Mouse (Mus musculus) hindbrain, embryonic 13.5 days (tissue): ENCODE measurements around the gene Pdzd3. TPM values are rescaled to one million over a fixed set of nuclear protein-coding genes. Genes with fewer than 3 reads are reported as not detected.
A peak's percentile ranks its signal among the peaks of the same experiment; 100 is the strongest.

Experiments used
- ATAC-seq: fragments of 200-750 bp; cut with Nextera tagmentation; 2 replicates; pipeline ENCODE4 v1.8.0; 2017; ENCODE audit warnings: moderate TSS enrichment; ENCODE audit not compliant: low FRiP score
- H3K27ac ChIP-seq: fragments of 300-500 bp; sonication (generic); 2 replicates; pipeline ENCODE4 v1.5.1; 2015; ENCODE audit warnings: inconsistent platforms, mild to moderate bottlenecking, moderate library complexity
- H3K27me3 ChIP-seq: fragments of 300-500 bp; sonication (generic); 2 replicates; pipeline ENCODE4 v1.6.1; 2015; ENCODE audit warnings: mild to moderate bottlenecking, inconsistent platforms
- H3K36me3 ChIP-seq: fragments of 300-500 bp; sonication (generic); 2 replicates; pipeline ENCODE4 v1.6.1; 2015; ENCODE audit warnings: mild to moderate bottlenecking, inconsistent platforms
- H3K4me1 ChIP-seq: fragments of 300-500 bp; sonication (generic); replicated peaks from 2 replicates; pipeline ENCODE4 v1.6.1; 2015; ENCODE audit warnings: inconsistent platforms
- H3K4me2 ChIP-seq: fragments of 300-500 bp; sonication (generic); 2 replicates; pipeline ENCODE4 v1.6.1; 2015; ENCODE audit warnings: inconsistent platforms, mild to moderate bottlenecking, moderate library complexity
- H3K4me3 ChIP-seq: fragments of 300-500 bp; sonication (generic); 2 replicates; pipeline ENCODE4 v1.5.1; 2015; ENCODE audit warnings: mild to moderate bottlenecking, inconsistent platforms
- H3K9ac ChIP-seq: fragments of 300-500 bp; sonication (generic); 2 replicates; pipeline ENCODE4 v1.6.1; 2015; ENCODE audit warnings: mild to moderate bottlenecking, inconsistent platforms
- H3K9me3 ChIP-seq: fragments of 300-500 bp; sonication (generic); 2 replicates; pipeline ENCODE4 v1.6.1; 2016; ENCODE audit warnings: inconsistent platforms
- WGBS: fragments of 180-500 bp; shearing (Covaris S2); methylation state at CpG from one replicate; pipeline ENCODE4 v1.1.7; 2015; 5-methylcytosine and 5-hydroxymethylcytosine counted together
- polyA plus RNA-seq: library from polyadenylated mRNA; unstranded; fragments of >200 nt; fragmentation: Nextera tagmentation; extraction: Ambion mirVana; gene quantifications from 2 replicates; pipeline ENCODE4 v1.2.1, GENCODE M21; 2015

The Pdzd3 gene
- polyA plus RNA-seq, 1 experiment from 2014 or later, result 0.17 TPM

DNA sequence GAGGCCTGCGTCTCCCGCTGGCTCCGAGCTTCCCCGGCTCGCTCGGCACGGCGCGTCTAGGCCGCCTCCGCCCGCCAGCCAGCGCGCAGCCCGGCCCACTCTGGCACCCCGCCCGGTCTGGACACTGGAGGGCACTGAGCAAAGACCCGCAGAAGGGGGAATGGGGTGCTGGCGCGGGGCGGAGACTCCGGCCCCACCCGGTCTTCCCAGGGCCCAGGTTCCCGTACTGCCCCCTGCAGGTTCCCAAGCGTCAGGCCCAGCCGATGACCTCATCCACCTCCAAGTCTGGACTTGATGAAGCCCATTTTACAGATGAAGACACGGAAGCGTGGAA is 16.7 kb upstream of the Pdzd3 start:
- Histone ChIP-seq H3K9ac (peak overlapping the region; percentile 78), H3K36me3 (peaks cover 2% of the 10 kb centered on the region; the same call in 1 of the 2 replicates), H3K27ac (peak overlapping the region; percentile 64; the same call in 1 of the 2 replicates), H3K4me3 (peak overlapping the region; percentile 40), H3K4me2 (peak overlapping the region; percentile 58), H3K4me1 (peaks cover 24% of the 10 kb centered on the region), H3K9me3 (no peaks in the 10 kb centered on the region), H3K27me3 (peaks cover 7% of the 10 kb centered on the region)
- peak; percentile 67 for ATAC-seq
- 7% methylated on average over 28 of the region's 28 CpGs for WGBS

- WGBS, result 9% methylated on average over 23 of the region's 23 CpGs
- Histone ChIP-seq H3K4me3 (peak overlapping the region; percentile 40), H3K4me2 (peak overlapping the region; percentile 58), H3K9ac (peak overlapping the region; percentile 78), H3K27me3 (peaks cover 7% of the 10 kb centered on the region), H3K36me3 (no peaks in the 10 kb centered on the region), H3K9me3 (no peaks in the 10 kb centered on the region), H3K4me1 (peaks cover 24% of the 10 kb centered on the region), H3K27ac (peak overlapping the region; percentile 64)
- ATAC-seq, result 0 out of 2 replicates have a peak, but pooled peaks have one; percentile 32
Observed at GRCm38 (mm10) chr9:44267319-44268026, 16.2 kb upstream of the Pdzd3 start.

DNA sequence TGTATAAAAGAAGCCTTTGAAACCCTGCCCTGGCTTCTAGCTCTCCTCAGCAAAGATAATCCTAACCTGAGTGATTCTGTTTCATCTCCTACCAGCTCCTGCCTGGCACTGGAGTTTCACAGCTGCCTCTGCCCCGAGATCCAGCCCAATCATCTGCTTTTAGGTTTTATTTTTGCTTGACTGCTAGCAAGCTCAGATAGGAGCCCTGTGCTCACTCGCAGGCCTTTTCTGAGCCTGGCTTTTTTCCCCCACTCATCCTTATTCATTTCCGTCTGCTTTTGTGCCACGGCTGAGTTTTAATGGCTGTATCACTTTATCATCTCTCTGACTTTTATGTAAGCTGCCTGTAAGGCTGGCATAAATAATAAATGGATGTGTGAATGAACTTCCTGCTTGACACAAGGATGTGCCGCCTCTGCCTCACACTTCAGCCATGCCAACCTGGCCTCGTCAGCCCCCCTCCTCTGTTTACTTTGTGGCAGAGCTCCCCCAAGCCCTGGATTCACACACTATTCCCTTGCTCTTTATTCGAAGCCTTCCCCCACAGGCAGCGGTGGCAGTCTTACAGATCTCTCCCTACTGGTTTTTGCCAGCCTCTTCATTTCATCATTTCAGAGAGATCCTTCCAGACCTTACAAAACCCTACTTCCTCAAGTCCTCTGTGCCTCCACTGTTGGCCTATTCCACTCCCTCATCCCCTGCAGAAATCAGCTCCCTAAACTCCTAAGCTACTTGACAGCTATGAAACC is 15.4 kb upstream of the Pdzd3 start:
- peaks cover 7% of the 10 kb centered on the region for H3K27me3 ChIP-seq
- WGBS, result 64% methylated on average over 8 of the region's 8 CpGs
- no peak overlapping the region for H3K4me3 ChIP-seq
- peaks cover 24% of the 10 kb centered on the region for H3K4me1 ChIP-seq
- no peaks in the 10 kb centered on the region for H3K9me3 ChIP-seq
- H3K4me2 ChIP-seq, result peak overlapping the region; percentile 58; the same call in 1 of the 2 replicates
- H3K9ac ChIP-seq, result peak overlapping the region; percentile 78; the same call in 1 of the 2 replicates
- peak overlapping the region; percentile 64 for H3K27ac ChIP-seq
- no peak for ATAC-seq
- H3K36me3 ChIP-seq, result no peaks in the 10 kb centered on the region

DNA sequence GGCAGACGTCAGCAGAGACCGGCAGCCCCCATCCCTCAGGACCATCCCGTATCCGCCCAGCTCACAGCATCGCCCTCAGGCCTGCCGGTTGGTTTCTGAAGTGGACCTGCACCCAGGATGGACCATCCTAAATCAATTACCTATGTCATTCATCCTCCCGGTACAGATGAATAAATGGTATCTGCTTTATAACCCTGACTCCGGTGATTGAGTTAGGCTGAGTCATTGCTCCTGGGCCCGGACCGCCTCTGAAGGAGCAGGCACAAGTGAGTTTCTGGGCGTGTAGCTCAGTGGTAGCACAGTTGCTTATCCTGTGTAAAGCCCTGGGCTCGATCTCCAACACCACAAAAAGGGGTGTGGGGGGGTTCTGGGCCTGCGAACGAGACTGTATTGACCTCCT is 10.1 kb upstream of the Pdzd3 start:
- H3K36me3 ChIP-seq, result no peaks in the 10 kb centered on the region
- H3K4me1 ChIP-seq, result peaks cover 9% of the 10 kb centered on the region
- no peak overlapping the region for H3K4me3 ChIP-seq
- WGBS, result 88% methylated on average over 14 of the region's 14 CpGs
- no peak overlapping the region for H3K4me2 ChIP-seq
- H3K27ac ChIP-seq, result no peak overlapping the region
- H3K27me3 ChIP-seq, result no peaks in the 10 kb centered on the region
- H3K9me3 ChIP-seq, result no peaks in the 10 kb centered on the region
- no peak for ATAC-seq
- H3K9ac ChIP-seq, result no peak overlapping the region

DNA sequence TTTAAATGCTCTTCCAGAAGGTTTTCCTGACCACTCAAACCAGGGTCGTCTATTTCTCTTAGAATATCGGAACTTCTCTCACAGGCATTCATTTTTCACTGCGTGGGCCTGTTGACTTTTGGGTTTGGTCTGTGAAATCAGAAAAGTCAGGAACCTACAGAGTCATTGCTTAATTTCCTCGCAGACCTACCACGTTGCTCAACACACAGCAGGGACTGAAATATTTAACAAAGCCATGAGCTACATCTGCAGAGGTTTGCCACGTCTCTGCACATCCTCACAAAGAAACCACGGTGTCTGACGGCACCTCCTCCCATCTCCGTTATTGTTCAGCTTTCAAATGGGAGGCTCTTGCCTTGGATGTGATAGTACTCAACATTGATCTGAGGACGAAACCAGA is 7.7 kb upstream of the Pdzd3 start:
- H3K9ac ChIP-seq, result no peak overlapping the region
- no peak overlapping the region for H3K4me3 ChIP-seq
- H3K4me2 ChIP-seq, result no peak overlapping the region
- H3K4me1 ChIP-seq, result peaks cover 24% of the 10 kb centered on the region
- no peak for ATAC-seq
- H3K9me3 ChIP-seq, result no peaks in the 10 kb centered on the region
- no peaks in the 10 kb centered on the region for H3K36me3 ChIP-seq
- WGBS, result 73% methylated on average over 10 of the region's 10 CpGs
- H3K27me3 ChIP-seq, result no peaks in the 10 kb centered on the region
- no peak overlapping the region for H3K27ac ChIP-seq

DNA sequence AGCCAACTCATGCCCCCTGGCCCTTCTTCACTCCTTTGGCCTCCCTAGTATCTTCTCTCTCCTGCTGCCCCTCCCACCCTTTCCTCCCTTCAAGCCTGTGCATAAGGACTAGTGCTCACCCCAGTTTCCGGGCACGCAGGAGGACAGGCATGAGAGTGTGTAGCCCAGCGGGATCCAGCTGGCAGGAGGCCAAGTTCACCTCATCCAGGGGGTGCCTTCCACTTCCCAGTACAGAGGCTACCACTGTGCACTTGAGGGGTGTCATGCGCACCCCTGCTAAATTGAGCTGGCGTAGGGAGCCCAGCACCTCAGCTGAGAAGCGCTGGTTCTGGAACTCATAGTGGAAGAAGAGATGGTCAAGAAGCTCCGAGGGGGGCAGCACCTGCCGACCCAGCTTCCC is 4.9 kb upstream of the Pdzd3 start:
- H3K9ac ChIP-seq, result no peak overlapping the region
- no peak for ATAC-seq
- H3K4me1 ChIP-seq, result peaks cover 38% of the 10 kb centered on the region
- H3K4me3 ChIP-seq, result no peak overlapping the region
- WGBS, result 80% methylated on average over 8 of the region's 8 CpGs
- no peaks in the 10 kb centered on the region for H3K9me3 ChIP-seq
- 0 out of 2 replicates have a peak, but pooled peaks cover 3% of the 10 kb centered on the region for H3K27me3 ChIP-seq
- no peak overlapping the region for H3K4me2 ChIP-seq
- H3K27ac ChIP-seq, result peak overlapping the region; percentile 85; the same call in 1 of the 2 replicates
- H3K36me3 ChIP-seq, result no peaks in the 10 kb centered on the region

DNA sequence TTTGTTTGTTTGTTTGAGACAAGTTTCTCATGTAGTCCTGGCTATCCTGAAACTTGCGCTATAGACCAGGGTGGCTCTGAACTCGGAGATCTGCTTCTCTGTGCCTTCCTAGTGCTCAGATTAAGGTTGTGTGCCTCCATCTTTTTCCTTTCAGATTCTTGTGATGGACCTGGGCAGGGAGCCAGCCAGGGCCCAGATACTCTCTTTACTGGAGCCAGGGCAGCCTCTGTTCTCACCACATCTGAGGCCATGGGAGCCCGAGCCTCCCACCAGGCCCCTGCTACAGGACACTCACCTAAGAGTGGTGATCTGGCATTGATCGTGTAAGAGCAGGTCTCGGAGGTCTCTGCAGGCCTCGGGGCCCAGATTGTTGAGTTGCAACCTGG is 3.9 kb upstream of the Pdzd3 start:
- peak overlapping the region; percentile 85 for H3K27ac ChIP-seq
- H3K27me3 ChIP-seq, result 0 out of 2 replicates have a peak, but pooled peaks cover 3% of the 10 kb centered on the region
- peak overlapping the region; percentile 25; the same call in 1 of the 2 replicates for H3K4me2 ChIP-seq
- no peaks in the 10 kb centered on the region for H3K9me3 ChIP-seq
- H3K36me3 ChIP-seq, result no peaks in the 10 kb centered on the region
- peak overlapping the region; percentile 15; the same call in 1 of the 2 replicates for H3K9ac ChIP-seq
- no peak for ATAC-seq
- H3K4me3 ChIP-seq, result no peak overlapping the region
- H3K4me1 ChIP-seq, result peaks cover 44% of the 10 kb centered on the region
- 49% methylated on average over 6 of the region's 6 CpGs for WGBS

DNA sequence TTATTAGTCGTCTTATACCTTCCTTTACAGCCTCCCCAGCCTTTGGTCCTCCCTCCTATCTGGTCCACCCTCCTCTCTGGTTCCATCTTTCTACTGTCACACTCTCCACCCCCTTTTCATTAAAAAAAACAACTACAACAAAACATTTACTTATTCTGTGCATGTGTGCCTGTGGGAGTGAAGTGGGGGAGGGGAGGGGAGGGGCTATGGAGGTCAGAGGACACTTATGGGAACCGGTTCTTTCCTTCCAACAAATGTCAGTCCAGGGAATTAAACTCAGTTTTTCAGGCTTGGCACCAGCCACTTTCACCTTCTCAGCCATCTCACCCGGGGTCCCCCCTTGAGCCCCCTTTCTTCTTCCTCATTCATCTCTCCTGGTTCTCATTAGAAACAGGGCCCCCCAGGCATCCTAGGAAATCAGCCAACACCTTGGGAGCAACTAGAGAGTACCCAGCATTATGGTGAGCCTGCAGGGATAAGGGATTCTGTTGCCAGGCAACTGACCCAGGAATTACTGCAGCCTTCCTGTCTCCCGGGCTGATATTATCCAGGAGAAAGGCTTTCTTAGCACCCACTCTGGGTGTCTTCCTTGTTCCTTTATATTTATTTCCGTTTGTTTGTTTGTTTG is 3.4 kb upstream of the Pdzd3 start:
- H3K36me3 ChIP-seq, result no peaks in the 10 kb centered on the region
- H3K9ac ChIP-seq, result peak overlapping the region; percentile 39; the same call in 1 of the 2 replicates
- 5% methylated on average over 5 of the region's 5 CpGs for WGBS
- peak overlapping the region; percentile 25; the same call in 1 of the 2 replicates for H3K4me2 ChIP-seq
- peak; percentile 72 for ATAC-seq
- H3K27me3 ChIP-seq, result 0 out of 2 replicates have a peak, but pooled peaks cover 3% of the 10 kb centered on the region
- H3K4me1 ChIP-seq, result peaks cover 49% of the 10 kb centered on the region
- peak overlapping the region; percentile 85 for H3K27ac ChIP-seq
- H3K4me3 ChIP-seq, result no peak overlapping the region
- no peaks in the 10 kb centered on the region for H3K9me3 ChIP-seq

- no peak overlapping the region for H3K4me3 ChIP-seq
- H3K4me1 ChIP-seq, result peaks cover 49% of the 10 kb centered on the region
- 81% methylated on average over 6 of the region's 6 CpGs for WGBS
- H3K36me3 ChIP-seq, result no peaks in the 10 kb centered on the region
- H3K9ac ChIP-seq, result no peak overlapping the region; the same call in 1 of the 2 replicates
- ATAC-seq, result no peak
- no peaks in the 10 kb centered on the region for H3K9me3 ChIP-seq
- peak overlapping the region; percentile 85 for H3K27ac ChIP-seq
- H3K4me2 ChIP-seq, result no peak overlapping the region
- H3K27me3 ChIP-seq, result peaks cover 14% of the 10 kb centered on the region; the same call in 1 of the 2 replicates
Observed at GRCm38 (mm10) chr9:44253441-44253840, 2.2 kb upstream of the Pdzd3 start.

DNA sequence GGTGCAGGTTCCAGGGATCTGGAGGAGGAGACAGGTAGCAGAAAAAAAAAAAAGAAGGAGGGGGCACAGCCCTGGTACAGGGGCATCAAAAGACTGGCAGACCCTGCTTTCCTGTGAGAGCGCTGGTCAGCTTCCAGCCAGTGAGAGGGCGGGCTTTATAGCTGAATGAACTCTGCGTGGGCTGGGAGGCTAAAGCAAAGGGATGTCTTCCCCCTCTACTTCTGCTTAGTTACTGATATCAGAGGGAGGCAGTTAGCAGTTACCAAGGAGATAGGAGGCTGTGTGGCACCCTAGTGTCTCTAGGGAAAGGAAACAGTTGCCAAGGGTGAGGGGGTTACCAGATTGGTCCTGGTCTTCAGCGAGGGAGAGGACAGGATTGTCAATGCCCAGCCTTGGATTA is 826 bp downstream of the Pdzd3 start:
- no peak for ATAC-seq
- 0 out of 2 replicates have a peak overlapping the region, but pooled peaks have one; percentile 24 for H3K9ac ChIP-seq
- peaks cover 22% of the 10 kb centered on the region; the same call in 1 of the 2 replicates for H3K27me3 ChIP-seq
- H3K4me1 ChIP-seq, result peaks cover 39% of the 10 kb centered on the region
- H3K9me3 ChIP-seq, result no peaks in the 10 kb centered on the region
- 35% methylated on average over 4 of the region's 4 CpGs for WGBS
- H3K4me2 ChIP-seq, result no peak overlapping the region
- H3K36me3 ChIP-seq, result no peaks in the 10 kb centered on the region
- H3K4me3 ChIP-seq, result no peak overlapping the region
- no peak overlapping the region for H3K27ac ChIP-seq

DNA sequence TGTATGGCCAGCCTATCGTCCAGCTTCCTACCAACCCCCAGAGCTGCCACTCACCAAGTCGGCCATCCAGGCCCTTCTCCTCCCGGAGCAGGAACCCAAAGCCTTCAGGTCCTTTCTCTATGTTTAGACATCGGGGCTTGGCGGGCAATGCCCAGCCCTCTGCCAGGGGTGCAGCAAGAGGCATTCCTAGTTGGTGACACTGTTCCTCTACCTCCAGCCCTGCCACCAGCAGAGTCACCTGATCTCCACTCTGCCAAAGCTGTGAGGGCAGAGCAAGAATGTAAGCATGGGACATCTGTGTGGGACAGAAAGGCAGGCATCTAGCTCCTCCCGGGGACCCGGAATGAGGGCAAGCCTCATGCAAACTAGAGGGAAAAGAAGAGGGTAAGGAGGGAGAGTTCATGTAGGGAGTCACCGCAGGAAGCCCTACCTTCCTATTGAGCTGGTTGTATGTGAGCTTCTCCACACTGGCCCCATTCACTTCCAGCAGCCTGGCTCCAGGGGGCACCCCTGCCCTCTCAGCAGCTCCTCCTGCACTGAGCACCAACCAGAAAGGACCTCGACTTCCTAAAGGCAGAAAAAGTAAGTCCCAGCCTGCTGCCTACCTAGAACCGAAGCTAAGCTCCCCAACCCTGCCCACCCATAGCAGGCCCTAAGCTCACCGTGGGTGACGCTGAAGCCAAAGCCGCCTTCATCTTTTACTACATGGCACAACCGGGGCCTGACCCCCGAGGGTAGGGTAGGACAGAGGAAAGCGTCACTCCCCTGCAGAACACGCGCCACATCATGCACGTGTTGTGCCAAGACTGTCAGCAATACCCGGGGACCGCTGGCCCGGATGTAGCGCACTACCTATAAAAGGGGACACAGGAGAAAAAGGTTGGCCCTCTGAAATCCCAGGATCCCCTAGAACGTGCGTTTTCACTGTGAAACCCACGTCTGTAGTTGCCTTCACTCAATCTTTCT is 1.8 kb downstream of the Pdzd3 start:
- H3K9ac ChIP-seq, result no peak overlapping the region

More for the DNA sequence above, 1.8 kb downstream of the Pdzd3 start:
- Histone ChIP-seq H3K27ac (no peak overlapping the region), H3K4me1 (peaks cover 29% of the 10 kb centered on the region), H3K4me2 (no peak overlapping the region), H3K4me3 (no peak overlapping the region), H3K36me3 (no peaks in the 10 kb centered on the region), H3K9me3 (no peaks in the 10 kb centered on the region), H3K27me3 (peaks cover 22% of the 10 kb centered on the region; the same call in 1 of the 2 replicates)
- WGBS, result 49% methylated on average over 26 of the region's 26 CpGs
- peak; percentile 57; the same call in 1 of the 2 replicates for ATAC-seq
